Mouse (Mus musculus) heart, embryonic 16.5 days (tissue): ENCODE data around the gene Smarca4. TPM values are rescaled to one million over a fixed set of nuclear protein-coding genes. Genes with fewer than 3 reads are reported as not detected.

ENCODE experiments used
- ATAC-seq: fragments of 200-750 bp; cut with Nextera tagmentation; replicated peaks from 2 replicates; pipeline ENCODE4 v1.8.0; 2017; ENCODE audit warnings: moderate number of reproducible peaks; ENCODE audit not compliant: insufficient read depth, low FRiP score; ENCODE audit errors: extremely low read depth
- H3K27ac ChIP-seq: fragments of 300-500 bp; sonication (generic); 2 replicates; pipeline ENCODE4 v1.5.1; 2014; ENCODE audit warnings: mild to moderate bottlenecking, low read length, control low read depth, moderate library complexity
- H3K27me3 ChIP-seq: fragments of 300-500 bp; sonication (generic); 2 replicates; pipeline ENCODE4 v1.6.1; 2014; ENCODE audit warnings: low read length, mixed read lengths; ENCODE audit not compliant: control insufficient read depth, insufficient read depth
- H3K36me3 ChIP-seq: fragments of 300-500 bp; sonication (generic); 2 replicates; pipeline ENCODE4 v1.6.1; 2014; ENCODE audit not compliant: control insufficient read depth, insufficient read depth
- H3K4me1 ChIP-seq: fragments of 300-500 bp; sonication (generic); 2 replicates; pipeline ENCODE4 v1.6.1; 2014; ENCODE audit warnings: low read length, mixed read lengths; ENCODE audit not compliant: control insufficient read depth, insufficient read depth
- H3K4me2 ChIP-seq: fragments of 300-500 bp; sonication (generic); 2 replicates; pipeline ENCODE4 v1.6.1; 2014; ENCODE audit warnings: low read depth, mild to moderate bottlenecking, control low read depth, low read length
- H3K4me3 ChIP-seq: fragments of 300-500 bp; sonication (generic); 2 replicates; pipeline ENCODE4 v1.5.1; 2014; ENCODE audit warnings: mild to moderate bottlenecking, control low read depth, low read length
- H3K9ac ChIP-seq: fragments of 300-500 bp; sonication (generic); 2 replicates; pipeline ENCODE4 v1.6.1; 2014; ENCODE audit warnings: low read length, control low read depth
- H3K9me3 ChIP-seq: fragments of 300-500 bp; sonication (generic); replicated peaks from 2 replicates; pipeline ENCODE4 v1.6.1; 2016; ENCODE audit warnings: low read length; ENCODE audit not compliant: control insufficient read depth
- WGBS: fragments of 180-500 bp; shearing (Covaris S2); extraction: QIAGEN DNeasy Blood & Tissue Kit; methylation state at CpG from one replicate; pipeline ENCODE4 v1.1.7; 2014; 5-methylcytosine and 5-hydroxymethylcytosine counted together
- polyA plus RNA-seq: library from polyadenylated mRNA; unstranded; fragments of >200 nt; fragmentation: Nextera tagmentation; extraction: Ambion mirVana; gene quantifications from 2 replicates; pipeline ENCODE4 v1.2.1, GENCODE M21; 2015

The Smarca4 gene
- polyA plus RNA-seq, result 50.7 and 52.5 TPM in 2 replicates

DNA sequence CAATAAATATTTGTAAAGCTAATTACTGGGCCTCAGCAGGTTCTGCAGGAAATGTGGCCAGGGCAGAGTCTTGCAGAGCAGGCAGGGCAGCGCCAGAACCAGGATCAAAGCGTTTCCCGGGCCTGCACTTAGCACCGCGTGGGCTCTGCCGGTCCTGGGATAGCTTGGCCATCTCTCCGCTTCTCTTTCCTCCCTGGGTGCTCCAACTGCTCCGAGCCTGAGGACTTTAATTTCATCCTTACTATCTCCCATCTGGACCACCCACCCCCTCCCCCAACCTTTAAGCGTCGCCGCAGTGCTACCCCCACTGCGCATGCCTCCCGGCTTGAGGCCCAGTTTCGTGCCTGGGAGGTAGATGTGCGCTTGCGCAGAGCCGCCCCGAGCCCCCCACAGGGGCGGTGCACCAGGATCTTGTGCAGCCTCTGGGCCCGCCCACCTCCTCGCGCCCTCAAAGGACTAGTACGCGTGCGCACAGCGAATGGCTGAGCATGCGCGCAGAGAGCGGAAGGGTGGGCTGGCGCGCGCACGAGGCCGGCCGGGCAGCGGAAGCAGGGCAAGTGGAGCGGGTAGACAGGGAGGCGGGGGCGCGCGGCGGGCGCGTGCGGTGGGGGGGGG lies at the start of gene Smarca4:
Gene Smarca4, plus strand, starts transcription at position 553 of the 615 bp plus-strand sequence.
- WGBS, result under 1% methylated on average over 37 of the region's 45 CpGs

GRCm38 (mm10) chr9:21566538-21566937 lies 49.4 kb upstream of the Smarca4 start:
- Histone ChIP-seq H3K27ac (no peak overlapping the region), H3K4me3 (no peak overlapping the region), H3K9ac (no peak overlapping the region), H3K4me1 (peaks cover 7% of the 10 kb centered on the region), H3K4me2 (no peak overlapping the region), H3K36me3 (peaks cover 20% of the 10 kb centered on the region), H3K9me3 (no peaks in the 10 kb centered on the region), H3K27me3 (no peaks in the 10 kb centered on the region)
- ATAC-seq, result no peak
- WGBS, result 80% methylated on average over 1 of the region's 1 CpGs

More for the DNA sequence above, at the start of gene Smarca4:
- Histone ChIP-seq H3K36me3 (no peaks in the 10 kb centered on the region), H3K9ac (peak within 1 kb of the TSS; percentile 86), H3K4me3 (peak within 1 kb of the TSS; percentile 72), H3K4me1 (peaks cover 13% of the 10 kb centered on the region), H3K27me3 (no peaks in the 10 kb centered on the region), H3K27ac (peak within 1 kb of the TSS; percentile 96), H3K4me2 (peak within 1 kb of the TSS; percentile 76), H3K9me3 (no peaks in the 10 kb centered on the region)
- ATAC-seq, result peak; percentile 96

DNA sequence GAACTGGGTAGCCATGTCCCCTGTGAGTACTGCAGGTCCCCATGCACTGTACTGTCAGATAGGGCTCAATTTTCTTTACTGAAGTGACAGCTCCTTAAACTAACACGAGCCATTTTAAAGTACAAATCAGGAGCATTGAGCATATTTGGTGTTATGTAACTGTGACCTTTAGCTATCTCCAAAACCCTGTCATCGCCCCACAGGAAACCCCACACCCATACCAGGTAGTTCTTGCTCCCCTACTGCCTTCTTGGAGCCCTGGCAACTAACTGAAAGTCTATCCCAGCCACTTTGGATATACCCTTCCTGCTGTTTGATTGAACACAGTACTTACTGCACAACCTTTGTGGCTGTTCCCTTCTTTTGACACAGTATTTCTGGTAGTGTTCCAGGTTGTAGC lies 48.9 kb upstream of the Smarca4 start:
- ATAC-seq, result no peak
- 76% methylated on average over 2 of the region's 2 CpGs for WGBS

GRCm38 (mm10) chr9:21568657-21569255 lies 47.2 kb upstream of the Smarca4 start:
- Histone ChIP-seq H3K4me3 (no peak overlapping the region), H3K4me2 (no peak overlapping the region), H3K36me3 (peaks cover 28% of the 10 kb centered on the region), H3K9me3 (no peaks in the 10 kb centered on the region), H3K27me3 (no peaks in the 10 kb centered on the region), H3K9ac (no peak overlapping the region), H3K4me1 (peaks cover 7% of the 10 kb centered on the region), H3K27ac (no peak overlapping the region)
- ATAC-seq, result no peak
- 86% methylated on average over 8 of the region's 8 CpGs for WGBS

More for the DNA sequence above, 48.9 kb upstream of the Smarca4 start:
- H3K9me3 ChIP-seq, result no peaks in the 10 kb centered on the region
- no peak overlapping the region for H3K9ac ChIP-seq
- H3K4me1 ChIP-seq, result peaks cover 7% of the 10 kb centered on the region
- H3K27me3 ChIP-seq, result no peaks in the 10 kb centered on the region
- H3K27ac ChIP-seq, result no peak overlapping the region
- no peak overlapping the region for H3K4me3 ChIP-seq
- peaks cover 21% of the 10 kb centered on the region for H3K36me3 ChIP-seq
- no peak overlapping the region for H3K4me2 ChIP-seq

GRCm38 (mm10) chr9:21574012-21574801 lies 41.8 kb upstream of the Smarca4 start:
- Histone ChIP-seq H3K36me3 (peaks cover 54% of the 10 kb centered on the region), H3K27ac (no peak overlapping the region), H3K9me3 (no peaks in the 10 kb centered on the region), H3K4me3 (no peak overlapping the region), H3K9ac (no peak overlapping the region), H3K4me2 (no peak overlapping the region), H3K4me1 (no peaks in the 10 kb centered on the region), H3K27me3 (no peaks in the 10 kb centered on the region)
- no peak for ATAC-seq
- WGBS, result 92% methylated on average over 8 of the region's 8 CpGs

DNA sequence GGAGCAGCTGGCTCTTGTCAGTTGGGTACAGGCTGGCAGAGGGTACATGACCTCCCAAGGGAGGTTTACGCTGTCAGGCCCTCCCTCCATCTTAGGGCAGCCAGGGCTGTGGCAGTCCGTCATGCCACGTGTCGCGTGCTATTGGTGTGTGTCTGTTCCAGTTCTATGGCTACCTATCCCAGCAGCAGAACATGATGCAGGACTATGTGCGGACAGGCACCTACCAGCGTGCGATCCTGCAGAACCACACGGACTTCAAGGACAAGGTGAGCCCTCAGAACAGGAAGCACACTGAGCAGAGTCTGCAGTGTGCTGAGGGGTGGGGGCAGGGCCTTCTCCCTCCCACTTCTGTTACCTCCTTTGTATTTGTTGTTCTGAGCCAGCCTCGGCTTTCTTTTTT lies 40.7 kb upstream of the Smarca4 start:
- Histone ChIP-seq H3K4me3 (no peak overlapping the region), H3K9me3 (no peaks in the 10 kb centered on the region), H3K27ac (no peak overlapping the region), H3K4me1 (no peaks in the 10 kb centered on the region), H3K9ac (no peak overlapping the region), H3K27me3 (no peaks in the 10 kb centered on the region), H3K36me3 (peaks cover 48% of the 10 kb centered on the region), H3K4me2 (no peak overlapping the region)
- ATAC-seq, result no peak
- 89% methylated on average over 10 of the region's 10 CpGs for WGBS

GRCm38 (mm10) chr9:21576286-21576685 lies 39.7 kb upstream of the Smarca4 start:
- ATAC-seq, result no peak
- no peaks in the 10 kb centered on the region for H3K27me3 ChIP-seq
- H3K9ac ChIP-seq, result no peak overlapping the region
- no peaks in the 10 kb centered on the region for H3K4me1 ChIP-seq
- H3K9me3 ChIP-seq, result no peaks in the 10 kb centered on the region
- no peak overlapping the region for H3K27ac ChIP-seq
- no peak overlapping the region for H3K4me3 ChIP-seq
- peaks cover 45% of the 10 kb centered on the region for H3K36me3 ChIP-seq
- H3K4me2 ChIP-seq, result no peak overlapping the region
- 93% methylated on average over 1 of the region's 1 CpGs for WGBS

DNA sequence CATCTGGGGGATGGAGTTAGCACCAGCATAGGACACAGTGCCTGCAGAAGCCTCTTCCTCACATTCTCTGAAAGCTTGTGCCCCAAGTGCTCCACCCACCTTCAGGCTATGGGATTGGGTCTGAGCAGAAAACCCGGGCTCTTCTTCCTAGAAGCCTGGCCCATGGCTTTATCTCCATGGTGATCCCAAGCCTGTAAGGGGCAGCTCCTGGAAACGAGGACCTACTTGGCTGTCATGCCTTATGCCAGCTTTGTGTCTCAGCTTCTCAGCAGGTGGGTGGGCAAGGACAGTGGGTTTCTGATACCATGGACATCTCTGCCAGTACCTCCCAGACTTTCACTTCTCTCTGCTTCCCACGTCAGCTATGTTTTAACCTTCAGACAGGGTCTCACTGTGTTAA lies 37.7 kb upstream of the Smarca4 start:
- Histone ChIP-seq H3K4me1 (no peaks in the 10 kb centered on the region), H3K27ac (no peak overlapping the region), H3K9ac (no peak overlapping the region), H3K4me3 (no peak overlapping the region), H3K9me3 (no peaks in the 10 kb centered on the region), H3K36me3 (peaks cover 43% of the 10 kb centered on the region), H3K4me2 (no peak overlapping the region), H3K27me3 (no peaks in the 10 kb centered on the region)
- ATAC-seq, result no peak
- WGBS, result 77% methylated on average over 3 of the region's 3 CpGs

DNA sequence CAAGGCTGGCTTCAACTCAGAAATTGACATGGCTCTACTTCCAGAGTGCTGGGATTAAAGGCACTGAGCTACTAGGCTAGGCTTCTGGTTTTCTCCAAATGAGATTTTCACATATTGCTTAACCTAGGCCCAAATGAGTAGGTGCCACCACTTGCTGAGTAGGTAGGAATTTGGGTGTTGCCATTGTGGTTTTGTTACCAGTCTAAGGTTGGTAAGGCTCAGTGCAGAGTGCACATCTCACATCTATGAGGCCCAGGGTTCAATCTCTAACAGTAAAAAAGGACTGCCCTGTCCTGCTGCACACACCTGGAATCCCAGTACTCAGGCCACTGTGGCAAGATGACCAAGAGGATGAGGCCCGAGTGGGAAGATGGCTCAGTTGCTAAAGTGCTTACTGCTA lies 30.6 kb upstream of the Smarca4 start:
- no peak overlapping the region for H3K4me3 ChIP-seq
- no peak for ATAC-seq
- no peak overlapping the region for H3K9ac ChIP-seq
- WGBS, result 85% methylated on average over 1 of the region's 1 CpGs
- peaks cover 67% of the 10 kb centered on the region for H3K36me3 ChIP-seq
- H3K27me3 ChIP-seq, result no peaks in the 10 kb centered on the region
- H3K27ac ChIP-seq, result no peak overlapping the region
- no peak overlapping the region for H3K4me2 ChIP-seq
- H3K4me1 ChIP-seq, result no peaks in the 10 kb centered on the region
- H3K9me3 ChIP-seq, result no peaks in the 10 kb centered on the region
